Mouse (Mus musculus) ES-E14 (cell line): ENCODE results near the gene Ints3. TPM values are rescaled to one million over a fixed set of nuclear protein-coding genes. Genes with fewer than 3 reads are reported as not detected.

Source experiments
- DNase-seq: peaks from one replicate; pipeline ENCODE4 v3.0.0-alpha.2; 2013; ENCODE audit warnings: low read depth, low spot score
- H3K27ac ChIP-seq: 2 replicates; pipeline ENCODE4 v1.5.1; 2012; ENCODE audit warnings: low read depth, mild to moderate bottlenecking, low read length, moderate library complexity, mixed read lengths; ENCODE audit not compliant: poor library complexity, insufficient read depth, severe bottlenecking
- H3K36me3 ChIP-seq: 2 replicates; pipeline ENCODE4 v1.6.1; 2012; ENCODE audit warnings: mild to moderate bottlenecking, low read length, moderate library complexity, mixed read lengths; ENCODE audit not compliant: control insufficient read depth, poor library complexity, insufficient read depth, severe bottlenecking
- H3K4me1 ChIP-seq, 2 experiments: fragments of 150-350 bp in 1 of 2; sonication (generic) in 1 of 2; 2 replicates each; pipeline ENCODE4 v1.6.1; 2012; ENCODE audit warnings: low read length in 2 of 2, mild to moderate bottlenecking in 1 of 2, mixed read lengths in 1 of 2; ENCODE audit not compliant: control insufficient read depth in 2 of 2, insufficient read depth in 2 of 2, poor library complexity in 1 of 2
- H3K4me3 ChIP-seq, 2 experiments: fragments of 150-350 bp in 1 of 2; sonication (generic) in 1 of 2; 2 replicates each; pipeline ENCODE4 v1.5.1; 2012; ENCODE audit warnings: low read length in 2 of 2, low read depth in 1 of 2, mild to moderate bottlenecking in 1 of 2, mixed read lengths in 1 of 2; ENCODE audit not compliant: insufficient read depth in 1 of 2, poor library complexity in 1 of 2, severe bottlenecking in 1 of 2
- H3K9ac ChIP-seq: 2 replicates; pipeline ENCODE4 v1.6.1; 2012; ENCODE audit warnings: low read depth, mild to moderate bottlenecking, low read length, mixed read lengths; ENCODE audit not compliant: poor library complexity, insufficient read depth, severe bottlenecking
- H3K9me3 ChIP-seq: fragments of 150-350 bp; sonication (generic); 2 replicates; pipeline ENCODE4 v1.6.1; 2012; ENCODE audit warnings: low read depth, mild to moderate bottlenecking, low read length; ENCODE audit not compliant: control insufficient read depth, insufficient read depth
- CHD2 ChIP-seq: IDR thresholded peaks from 2 replicates; pipeline ENCODE4 v1.6.1; 2014; ENCODE audit warnings: mild to moderate bottlenecking, low read depth, low read length, inconsistent platforms
- HCFC1 ChIP-seq: IDR thresholded peaks from 2 replicates; pipeline ENCODE4 v1.6.1; 2012; ENCODE audit warnings: low read length, inconsistent platforms, borderline replicate concordance; ENCODE audit not compliant: insufficient read depth
- MAFK ChIP-seq: IDR thresholded peaks from 2 replicates; pipeline ENCODE4 v1.6.1; 2014; ENCODE audit warnings: mild to moderate bottlenecking, low read depth, low read length, inconsistent platforms; ENCODE audit not compliant: insufficient read depth
- ZC3H11A ChIP-seq: IDR thresholded peaks from 2 replicates; pipeline ENCODE4 v1.6.1; 2012; ENCODE audit warnings: low read depth, mild to moderate bottlenecking, inconsistent platforms, low read length, borderline replicate concordance
- ZNF384 ChIP-seq: IDR thresholded peaks from 2 replicates; pipeline ENCODE4 v1.6.1; 2012; ENCODE audit warnings: low read depth, low read length, inconsistent platforms
- in situ Hi-C, 2 experiments: fragments of 600-800 bp; cut with MboI; formaldehyde crosslinking; loops; one replicate each; pipeline ENCODE4 v1.15.1; 2025; ENCODE audit warnings: low sequenced_read_pairs in 2 of 2, inconsistent platforms in 1 of 2; ENCODE audit not compliant: unreplicated experiment in 2 of 2
- total RNA-seq: library from RNA; depleted of rRNA; stranded (reverse); fragments of 300-350 nt; gene quantifications from 2 replicates; pipeline ENCODE4 v1.2.3, GENCODE M21; 2012

The Ints3 gene
- total RNA-seq, 1 experiment, result 62.7 TPM

DNA sequence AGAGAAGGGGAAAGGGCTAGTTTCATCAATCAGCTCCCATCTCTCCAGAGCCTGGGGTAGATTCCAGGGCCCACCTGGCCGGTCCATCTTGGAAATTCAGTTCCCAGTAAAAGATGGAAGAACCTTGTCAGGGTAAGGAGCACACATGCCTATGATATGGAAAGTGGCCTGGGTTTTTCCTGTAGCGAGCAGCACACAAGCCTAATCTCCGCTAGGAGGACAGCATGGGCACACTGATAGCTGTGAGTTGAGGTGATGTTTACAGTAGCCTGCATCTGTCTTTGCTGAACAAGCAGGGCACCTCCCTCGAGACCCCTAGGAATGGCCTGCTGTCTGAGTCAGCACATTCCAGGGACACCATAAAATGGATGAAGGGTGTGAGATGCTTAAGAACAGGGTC lies 28.8 kb downstream of the Ints3 start:
- no peak for DNase-seq
- peaks cover 73% of the 10 kb centered on the region for H3K36me3 ChIP-seq
- H3K4me1 ChIP-seq, result no peaks in the 10 kb centered on the region
- TF ChIP-seq HCFC1 (no peak), MAFK (peak; percentile 40; the same call in 1 of the 2 replicates), ZC3H11A (no peak)
- in situ Hi-C loops, result no loop called here
- H3K4me3 ChIP-seq, result no peak overlapping the region
- no peak overlapping the region for H3K27ac ChIP-seq
- H3K9ac ChIP-seq, result no peak overlapping the region
- no peaks in the 10 kb centered on the region for H3K9me3 ChIP-seq

- in situ Hi-C loops, result no loop called here
- peaks cover 73% of the 10 kb centered on the region for H3K36me3 ChIP-seq
- no peak for DNase-seq
Observed at GRCm38 (mm10) chr3:90404121-90404520, 29.3 kb downstream of the Ints3 start.

DNA sequence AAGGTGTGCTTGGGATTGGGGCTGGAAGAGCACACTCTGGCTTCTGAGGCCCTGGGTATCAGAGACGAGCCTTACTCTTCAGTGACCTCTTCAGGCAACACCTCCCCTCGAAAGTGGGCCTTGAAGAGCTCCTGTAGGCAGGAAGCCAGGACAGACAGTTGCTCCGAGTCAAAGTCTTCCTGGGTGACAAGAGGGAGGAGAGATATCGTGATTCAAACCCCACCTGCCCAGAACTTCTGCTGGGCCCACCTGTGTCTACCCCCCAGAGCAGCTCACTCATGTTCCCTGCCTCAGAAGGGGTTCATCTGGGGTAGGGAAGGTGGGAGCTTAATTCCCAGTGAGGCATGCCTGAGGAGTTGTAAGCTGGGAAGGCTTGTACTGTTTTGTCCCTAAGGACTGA lies 32.4 kb downstream of the Ints3 start:
- in situ Hi-C loops, result no loop called here
- Histone ChIP-seq H3K4me3 (no peak overlapping the region), H3K9ac (no peak overlapping the region), H3K4me1 (0 out of 4 replicates have a peak, but pooled peaks cover 0 to 2% of the 10 kb centered on the region in 2 experiments), H3K9me3 (no peaks in the 10 kb centered on the region), H3K36me3 (peaks cover 62% of the 10 kb centered on the region), H3K27ac (no peak overlapping the region)
- no peak for TF ChIP-seq ZNF384
- TF ChIP-seq MAFK, result no peak
- TF ChIP-seq HCFC1, result no peak
- no peak for TF ChIP-seq CHD2
- no peak for DNase-seq

More at GRCm38 (mm10) chr3:90404121-90404520, 29.3 kb downstream of the Ints3 start:
- Histone ChIP-seq H3K9me3 (no peaks in the 10 kb centered on the region), H3K9ac (no peak overlapping the region), H3K27ac (no peak overlapping the region), H3K4me3 (no peak overlapping the region), H3K4me1 (no peaks in the 10 kb centered on the region)
- TF ChIP-seq CHD2 (no peak), ZNF384 (no peak), ZC3H11A (no peak), MAFK (no peak), HCFC1 (no peak)

DNA sequence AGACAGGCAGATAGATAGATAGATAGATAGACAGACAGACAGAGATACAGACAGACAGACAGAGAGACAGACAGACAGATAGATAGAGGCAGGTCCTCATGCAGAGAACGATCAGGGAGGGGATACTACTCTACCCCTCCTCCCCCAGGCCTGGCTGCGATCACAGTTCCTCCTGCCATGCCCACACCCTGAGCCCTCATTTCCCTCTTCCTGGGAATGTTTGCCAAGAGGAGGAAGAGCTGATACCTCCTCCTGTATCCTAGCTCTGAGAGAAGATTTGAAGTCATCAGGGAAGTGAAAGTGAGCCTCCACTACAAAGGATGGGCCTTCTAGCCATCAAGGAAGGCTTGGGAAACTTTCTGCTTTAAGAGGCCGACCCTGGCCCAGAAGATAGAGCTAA lies 37.8 kb downstream of the Ints3 start:
- Histone ChIP-seq H3K9me3 (no peaks in the 10 kb centered on the region), H3K36me3 (peaks cover 64% of the 10 kb centered on the region), H3K9ac (no peak overlapping the region), H3K4me1 (peaks cover 0 to 4% of the 10 kb centered on the region in 2 experiments; a peak in 1 of 4 replicates), H3K4me3 (no peak overlapping the region), H3K27ac (no peak overlapping the region)
- no peak for TF ChIP-seq ZNF384
- no peak for TF ChIP-seq MAFK
- TF ChIP-seq HCFC1, result no peak
- TF ChIP-seq ZC3H11A, result no peak
- TF ChIP-seq CHD2, result no peak
- in situ Hi-C loops, result no loop called here
- DNase-seq, result no peak

DNA sequence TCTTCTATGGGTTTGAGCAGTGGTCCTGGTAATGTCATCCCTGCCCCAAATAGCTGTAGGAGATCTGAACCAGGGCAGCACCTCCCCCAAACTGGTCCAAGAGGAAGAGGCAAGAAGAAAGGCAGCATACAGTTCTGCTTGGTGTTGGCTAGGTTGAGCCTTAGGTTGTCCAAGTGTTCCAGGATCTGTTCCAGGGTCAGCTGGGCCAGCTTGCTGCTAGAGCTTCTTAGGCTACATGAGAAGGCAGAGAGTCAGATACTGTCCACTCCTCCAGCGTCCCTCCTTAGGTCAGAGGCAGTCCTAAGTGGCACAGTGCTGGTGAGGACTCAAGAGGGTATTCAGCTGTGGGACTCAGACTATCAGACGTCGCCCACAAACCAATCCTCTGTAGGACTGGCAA lies 40.8 kb downstream of the Ints3 start:
- peaks cover 55% of the 10 kb centered on the region for H3K36me3 ChIP-seq
- H3K27ac ChIP-seq, result no peak overlapping the region
- no peaks in the 10 kb centered on the region for H3K9me3 ChIP-seq
- no peak overlapping the region for H3K4me3 ChIP-seq
- H3K4me1 ChIP-seq, result peaks cover 4 to 6% of the 10 kb centered on the region in 2 experiments; a peak in 2 of 4 replicates
- DNase-seq, result no peak
- TF ChIP-seq MAFK (no peak), CHD2 (no peak), ZC3H11A (no peak), HCFC1 (no peak), ZNF384 (no peak)
- no peak overlapping the region for H3K9ac ChIP-seq
- in situ Hi-C loops, result no loop called here
